Mouse (Mus musculus): ENCODE measurements around the gene Gm28038. TPM values are rescaled to one million over a fixed set of nuclear protein-coding genes. Genes with fewer than 3 reads are reported as not detected.

Gene Gm28038
- polyA plus RNA-seq, 1 experiment, result 3.5 TPM

- no peak for TF ChIP-seq CTCF (IDR thresholded peaks at IDR 0.05; ENCODE audit: low read depth, low read length)
- TF ChIP-seq POLR2A (IDR thresholded peaks at IDR 0.05; ENCODE audit: borderline replicate concordance, low read depth, low read length), result no peak
- Histone ChIP-seq H3K27ac (ENCODE audit: insufficient read depth, low read depth, low read length) (no peak overlapping the region), H3K4me3 (ENCODE audit: insufficient read depth, low read length) (no peak overlapping the region), H3K4me1 (ENCODE audit: control insufficient read depth, insufficient read depth, low read length) (no peaks in the 10 kb centered on the region)
Measured at GRCm38 (mm10) chr2:30337179-30337578, 56.3 kb downstream of the Gm28038 start.

GRCm38 (mm10) chr2:30342061-30342460 lies 61.2 kb downstream of the Gm28038 start:
- H3K4me1 ChIP-seq (ENCODE audit: control insufficient read depth, insufficient read depth, low read length), result no peaks in the 10 kb centered on the region
- H3K27ac ChIP-seq (ENCODE audit: insufficient read depth, low read depth, low read length), result no peak overlapping the region
- no peak for TF ChIP-seq POLR2A (IDR thresholded peaks at IDR 0.05; ENCODE audit: borderline replicate concordance, low read depth, low read length)
- TF ChIP-seq CTCF (IDR thresholded peaks at IDR 0.05; ENCODE audit: low read depth, low read length), result no peak
- H3K4me3 ChIP-seq (ENCODE audit: insufficient read depth, low read length), result no peak overlapping the region

GRCm38 (mm10) chr2:30342544-30342943 lies 61.7 kb downstream of the Gm28038 start:
- Histone ChIP-seq H3K4me3 (ENCODE audit: insufficient read depth, low read length) (no peak overlapping the region), H3K4me1 (ENCODE audit: control insufficient read depth, insufficient read depth, low read length) (no peaks in the 10 kb centered on the region), H3K27ac (ENCODE audit: insufficient read depth, low read depth, low read length) (no peak overlapping the region)
- no peak for TF ChIP-seq POLR2A (IDR thresholded peaks at IDR 0.05; ENCODE audit: borderline replicate concordance, low read depth, low read length)
- no peak for TF ChIP-seq CTCF (IDR thresholded peaks at IDR 0.05; ENCODE audit: low read depth, low read length)

GRCm38 (mm10) chr2:30343601-30344137 lies 62.8 kb downstream of the Gm28038 start:
- Histone ChIP-seq H3K4me1 (ENCODE audit: control insufficient read depth, insufficient read depth, low read length) (no peaks in the 10 kb centered on the region), H3K4me3 (ENCODE audit: insufficient read depth, low read length) (no peak overlapping the region), H3K27ac (ENCODE audit: insufficient read depth, low read depth, low read length) (no peak overlapping the region)
- TF ChIP-seq CTCF (IDR thresholded peaks at IDR 0.05; ENCODE audit: low read depth, low read length) (no peak), POLR2A (IDR thresholded peaks at IDR 0.05; ENCODE audit: borderline replicate concordance, low read depth, low read length) (no peak)

GRCm38 (mm10) chr2:30345971-30346676 lies 65.3 kb downstream of the Gm28038 start:
- Histone ChIP-seq H3K4me1 (ENCODE audit: control insufficient read depth, insufficient read depth, low read length) (peaks cover 10% of the 10 kb centered on the region), H3K4me3 (ENCODE audit: insufficient read depth, low read length) (no peak overlapping the region), H3K27ac (ENCODE audit: insufficient read depth, low read depth, low read length) (no peak overlapping the region)
- TF ChIP-seq CTCF (IDR thresholded peaks at IDR 0.05; ENCODE audit: low read depth, low read length) (no peak), POLR2A (IDR thresholded peaks at IDR 0.05; ENCODE audit: borderline replicate concordance, low read depth, low read length) (no peak)

GRCm38 (mm10) chr2:30349196-30349595 lies 68.4 kb downstream of the Gm28038 start:
- H3K4me1 ChIP-seq (ENCODE audit: control insufficient read depth, insufficient read depth, low read length), result peaks cover 12% of the 10 kb centered on the region
- no peak overlapping the region for H3K4me3 ChIP-seq (ENCODE audit: insufficient read depth, low read length)
- no peak for TF ChIP-seq CTCF (IDR thresholded peaks at IDR 0.05; ENCODE audit: low read depth, low read length)
- no peak for TF ChIP-seq POLR2A (IDR thresholded peaks at IDR 0.05; ENCODE audit: borderline replicate concordance, low read depth, low read length)
- no peak overlapping the region for H3K27ac ChIP-seq (ENCODE audit: insufficient read depth, low read depth, low read length)

Other genes starting within 250 kb of the Gm28038 start
- 8.2 TPM in 2 replicates for gene Wdr34, start 232.2 kb upstream of the Gm28038 start, polyA plus RNA-seq (2012; ENCODE audit: insufficient read depth, insufficient read length, missing spikeins)
- gene Set, start 223.7 kb upstream of the Gm28038 start, polyA plus RNA-seq (2012; ENCODE audit: insufficient read depth, insufficient read length, missing spikeins), result 167 and 173 TPM in 2 replicates
- 6.6 and 7.2 TPM in 2 replicates for gene Pkn3, start 203.4 kb upstream of the Gm28038 start, polyA plus RNA-seq (2012; ENCODE audit: insufficient read depth, insufficient read length, missing spikeins)
- 23.7 and 28.2 TPM in 2 replicates for gene Zdhhc12, start 187.4 kb upstream of the Gm28038 start, polyA plus RNA-seq (2012; ENCODE audit: insufficient read depth, insufficient read length, missing spikeins)
- 22.8 and 26.8 TPM in 2 replicates for gene Zer1, start 156.5 kb upstream of the Gm28038 start, polyA plus RNA-seq (2012; ENCODE audit: insufficient read depth, insufficient read length, missing spikeins)
- 95.7 and 107 TPM in 2 replicates for gene Tbc1d13, start 147.3 kb upstream of the Gm28038 start, polyA plus RNA-seq (2012; ENCODE audit: insufficient read depth, insufficient read length, missing spikeins)
- 5.4 and 6.4 TPM in 2 replicates for gene Endog, start 109.5 kb upstream of the Gm28038 start, polyA plus RNA-seq (2012; ENCODE audit: insufficient read depth, insufficient read length, missing spikeins)
- gene Spout1, start 102.6 kb upstream of the Gm28038 start, polyA plus RNA-seq (2012; ENCODE audit: insufficient read depth, insufficient read length, missing spikeins), result 12.5 and 12.9 TPM in 2 replicates
- gene Kyat1, start 75.2 kb upstream of the Gm28038 start, polyA plus RNA-seq (2012; ENCODE audit: insufficient read depth, insufficient read length, missing spikeins), result 3.5 and 3.9 TPM in 2 replicates
- 17.0 and 18.9 TPM in 2 replicates for gene Lrrc8a, start 43.3 kb upstream of the Gm28038 start, polyA plus RNA-seq (2012; ENCODE audit: insufficient read depth, insufficient read length, missing spikeins)
- gene Gm28035, start 40.5 kb upstream of the Gm28038 start, polyA plus RNA-seq (2012; ENCODE audit: insufficient read depth, insufficient read length, missing spikeins), result 0.91 and 1.6 TPM in 2 replicates
- gene Phyhd1, start 14.8 kb upstream of the Gm28038 start, polyA plus RNA-seq (2012; ENCODE audit: insufficient read depth, insufficient read length, missing spikeins), result 8.2 and 15.3 TPM in 2 replicates
- gene Dolk, start 5.3 kb downstream of the Gm28038 start, polyA plus RNA-seq (2012; ENCODE audit: insufficient read depth, insufficient read length, missing spikeins), result 11.5 and 12.4 TPM in 2 replicates
- gene Nup188, start 5.4 kb downstream of the Gm28038 start, polyA plus RNA-seq (2012; ENCODE audit: insufficient read depth, insufficient read length, missing spikeins), result 14.9 and 16.0 TPM in 2 replicates
- 40.8 and 45.1 TPM in 2 replicates for gene Sh3glb2, start 78.3 kb downstream of the Gm28038 start, polyA plus RNA-seq (2012; ENCODE audit: insufficient read depth, insufficient read length, missing spikeins)
- 3.4 and 6.9 TPM in 2 replicates for gene Miga2, start 83.2 kb downstream of the Gm28038 start, polyA plus RNA-seq (2012; ENCODE audit: insufficient read depth, insufficient read length, missing spikeins)
- 24.2 and 28.7 TPM in 2 replicates for gene Dolpp1, start 111.2 kb downstream of the Gm28038 start, polyA plus RNA-seq (2012; ENCODE audit: insufficient read depth, insufficient read length, missing spikeins)
- 66.4 and 67.4 TPM in 2 replicates for gene Crat, start 134.8 kb downstream of the Gm28038 start, polyA plus RNA-seq (2012; ENCODE audit: insufficient read depth, insufficient read length, missing spikeins)
- gene Ptpa, start 135.0 kb downstream of the Gm28038 start, polyA plus RNA-seq (2012; ENCODE audit: insufficient read depth, insufficient read length, missing spikeins), result 110 TPM in 2 replicates
- 2.0 and 2.4 TPM in 2 replicates for gene Ier5l, start 193.2 kb downstream of the Gm28038 start, polyA plus RNA-seq (2012; ENCODE audit: insufficient read depth, insufficient read length, missing spikeins)